Mouse (Mus musculus) urinary bladder, postnatal 0 days (tissue): Measurements from ENCODE around the gene Gm2001. TPM values are rescaled to one million over a fixed set of nuclear protein-coding genes. Genes with fewer than 3 reads are reported as not detected.

Experiments used
- polyA plus RNA-seq: library from polyadenylated mRNA; unstranded; fragments of >200 nt; fragmentation: Nextera tagmentation; extraction: Ambion mirVana; gene quantifications from 2 replicates; pipeline ENCODE4 v1.2.1, GENCODE M21; 2015

The Gm2001 gene
- not detected in 2 replicates for polyA plus RNA-seq

DNA sequence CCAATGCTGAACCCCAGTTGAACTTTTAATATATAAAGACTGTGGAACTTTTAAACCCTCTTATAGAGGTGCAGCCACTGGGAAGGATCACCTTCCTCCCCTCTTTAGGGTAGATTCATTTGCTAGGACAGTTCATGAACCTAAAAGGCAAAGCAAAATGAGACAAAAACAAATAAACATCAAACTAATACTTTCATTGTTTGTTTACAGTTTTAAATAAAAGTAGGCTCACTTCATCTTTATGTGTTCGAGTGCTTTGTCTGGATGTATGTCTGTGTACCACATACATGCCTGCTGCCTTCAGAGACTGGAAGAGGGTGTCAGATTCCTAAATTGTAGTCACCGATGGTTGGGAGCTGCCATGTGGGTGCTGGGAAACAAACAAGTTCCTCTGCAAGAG, at the start of gene Gm2001:
Gene Gm2001 (minus strand): TSS at position 101 of the 400 bp plus-strand sequence.

DNA sequence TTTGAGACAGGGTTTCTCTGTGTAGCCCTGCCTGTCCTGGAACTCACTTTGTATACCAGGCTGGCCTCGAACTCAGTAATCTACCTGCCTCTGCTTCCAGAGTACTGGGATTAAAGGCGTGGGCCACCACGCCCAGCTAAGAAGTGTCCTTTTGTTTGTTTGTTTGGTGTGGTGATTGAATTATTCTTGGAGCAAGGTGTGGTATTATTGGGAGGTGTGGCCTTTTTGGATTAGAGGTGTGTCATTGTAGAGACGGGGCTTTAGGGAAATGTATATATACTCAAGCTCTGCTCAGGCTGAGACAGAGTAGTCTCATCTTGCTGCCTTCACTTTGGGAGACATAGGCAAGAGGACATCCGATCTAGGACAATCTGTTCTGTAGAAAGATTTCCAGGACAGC, 31.6 kb upstream of the Gm2001 start, which contains the start of gene Gm2016:
Gene Gm2016 (plus strand): TSS at position 301 of the 400 bp plus-strand sequence.

DNA sequence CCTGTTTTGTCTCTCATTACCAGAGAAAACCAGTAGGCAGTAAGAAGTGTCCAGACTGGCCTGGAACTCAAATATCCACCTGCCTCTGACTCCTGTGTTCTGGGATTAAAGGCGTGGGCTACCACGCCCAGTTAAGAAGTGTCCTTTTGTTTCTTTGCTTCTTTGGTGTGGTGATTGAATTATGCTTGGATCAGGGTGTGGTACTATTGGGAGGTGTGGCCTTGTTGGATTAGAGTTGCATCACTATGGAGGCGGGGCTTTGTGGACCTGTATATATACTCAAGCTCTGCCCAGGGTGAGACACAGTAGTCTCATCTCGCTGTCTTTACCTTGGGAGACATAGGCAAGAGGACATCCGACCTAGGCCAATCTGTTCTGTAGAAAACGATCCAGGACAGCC, 25.9 kb downstream of the Gm2001 start, which contains the start of gene BB287469:
Gene BB287469 (plus strand): TSS at position 301 of the 400 bp plus-strand sequence.

DNA sequence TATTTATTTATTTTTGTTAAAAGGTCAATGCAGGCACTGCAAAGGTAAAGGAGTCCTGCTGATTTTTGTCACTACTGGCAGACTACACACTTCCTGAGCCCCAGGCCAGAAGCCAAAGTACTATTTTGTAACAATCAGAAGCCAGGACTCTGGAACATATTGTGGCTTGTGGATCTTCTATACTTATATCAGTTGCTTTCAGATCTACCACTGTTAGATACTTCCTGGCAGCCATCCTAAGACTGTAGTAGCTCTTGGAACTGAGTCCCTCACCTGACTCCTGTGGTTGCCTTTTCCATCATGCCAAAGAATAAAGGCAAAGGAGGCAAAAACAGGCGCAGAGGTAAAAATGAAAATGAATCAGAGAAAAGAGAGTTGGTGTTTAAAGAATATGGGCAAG, 46.9 kb downstream of the Gm2001 start, which contains the start of gene Gm21936:
Gene Gm21936 (plus strand): TSS at position 301 of the 400 bp plus-strand sequence.

Other genes starting within 250 kb of the Gm2001 start
- gene Oog1, start 239.7 kb downstream of the Gm2001 start, polyA plus RNA-seq: not detected in 2 replicates
- not detected in 2 replicates for gene Gm4027, start 223.5 kb downstream of the Gm2001 start, polyA plus RNA-seq
- gene Gm16381, start 197.7 kb downstream of the Gm2001 start, polyA plus RNA-seq: not detected in 2 replicates
- gene Gm21319, start 66.6 kb downstream of the Gm2001 start, polyA plus RNA-seq: not detected in 2 replicates
- not detected in 2 replicates for gene Gm21936, start 46.8 kb downstream of the Gm2001 start, polyA plus RNA-seq
- not detected in 2 replicates for gene BB287469, start 25.8 kb downstream of the Gm2001 start, polyA plus RNA-seq
- gene Gm2016, start 31.7 kb upstream of the Gm2001 start, polyA plus RNA-seq: not detected in 2 replicates
- not detected in 2 replicates for gene Gm2022, start 53.0 kb upstream of the Gm2001 start, polyA plus RNA-seq
- gene Gm2035, start 77.5 kb upstream of the Gm2001 start, polyA plus RNA-seq: not detected in 2 replicates
- not detected in 2 replicates for gene Gm2042, start 111.7 kb upstream of the Gm2001 start, polyA plus RNA-seq
- not detected in 2 replicates for gene Gm2075, start 169.5 kb upstream of the Gm2001 start, polyA plus RNA-seq
- gene Gm6803, start 176.4 kb upstream of the Gm2001 start, polyA plus RNA-seq: not detected in 2 replicates
- gene Gm2056, start 184.7 kb upstream of the Gm2001 start, polyA plus RNA-seq: not detected in 2 replicates
- gene Gm16368, start 241.4 kb upstream of the Gm2001 start, polyA plus RNA-seq: not detected in 2 replicates